Mouse (Mus musculus) mesoderm, embryonic 11.5 days (tissue): Measurements from ENCODE around the gene Lrrc10.
"Not testable (repeated sequence)": the region's sequence is repeated elsewhere in the genome, so short reads cannot be mapped to it uniquely, and the experiment has no call there.

Source experiments
- DNase-seq: peaks from one replicate; pipeline ENCODE4 v3.0.0-alpha.2; 2012; ENCODE audit warnings: low read depth, low spot score

The Lrrc10 gene

GRCm38 (mm10) chr10:117043497-117044166 is 1.5 kb upstream of the Lrrc10 start:
- not testable (repeated sequence) for DNase-seq

- DNase-seq: no peak
These were observed 4.1 kb downstream of the Lrrc10 start for GRCm38 (mm10) chr10:117049253-117049652.

GRCm38 (mm10) chr10:117049961-117050597 is 4.9 kb downstream of the Lrrc10 start:
- no peak for DNase-seq

- DNase-seq: no peak
These were observed 10.5 kb downstream of the Lrrc10 start for GRCm38 (mm10) chr10:117055668-117056067.

GRCm38 (mm10) chr10:117062894-117063253 is 17.7 kb downstream of the Lrrc10 start:
- no peak for DNase-seq

- DNase-seq: peak; percentile 99
These were observed 18.3 kb downstream of the Lrrc10 start, which contains the start of gene Cct2 for GRCm38 (mm10) chr10:117063254-117064021. Gene Cct2 (minus strand): TSS chr10:117063814.

- no peak for DNase-seq
These were observed 18.9 kb downstream of the Lrrc10 start for GRCm38 (mm10) chr10:117064076-117064475.

GRCm38 (mm10) chr10:117069109-117069508 is 24.0 kb downstream of the Lrrc10 start:
- no peak for DNase-seq

- DNase-seq: no peak
These were observed 27.2 kb downstream of the Lrrc10 start for GRCm38 (mm10) chr10:117072191-117072888.

GRCm38 (mm10) chr10:117073176-117073575 is 28.0 kb downstream of the Lrrc10 start:
- DNase-seq: no peak

GRCm38 (mm10) chr10:117078284-117078683 is 33.1 kb downstream of the Lrrc10 start:
- peak; percentile 30 for DNase-seq

GRCm38 (mm10) chr10:117081326-117081725 is 36.2 kb downstream of the Lrrc10 start:
- no peak for DNase-seq

GRCm38 (mm10) chr10:117081914-117082359 is 36.8 kb downstream of the Lrrc10 start:
- no peak for DNase-seq

GRCm38 (mm10) chr10:117089628-117090027 is 44.5 kb downstream of the Lrrc10 start:
- no peak for DNase-seq

GRCm38 (mm10) chr10:117094504-117095329 is 49.6 kb downstream of the Lrrc10 start:
- peak; percentile 82 for DNase-seq

GRCm38 (mm10) chr10:117096096-117096495 is 51.0 kb downstream of the Lrrc10 start:
- no peak for DNase-seq
